Mouse (Mus musculus): ENCODE measurements around the gene Itga9. TPM values are rescaled to one million over a fixed set of nuclear protein-coding genes. Genes with fewer than 3 reads are reported as not detected.

The Itga9 gene
- polyA plus RNA-seq, 1 experiment from 2014 or later: 0.48 TPM

GRCm38 (mm10) chr9:118768596-118768995 lies 162.1 kb downstream of the Itga9 start:
- Histone ChIP-seq H3K4me3 (no peak overlapping the region), H3K9ac (no peak overlapping the region), H3K4me2 (no peak overlapping the region), H3K27me3 (no peaks in the 10 kb centered on the region), H3K9me3 (replicated peaks) (no peaks in the 10 kb centered on the region), H3K27ac (no peak overlapping the region), H3K4me1 (no peaks in the 10 kb centered on the region), H3K36me3 (ENCODE audit: poor library complexity, severe bottlenecking) (no peaks in the 10 kb centered on the region)
- no peak for ATAC-seq
- WGBS: 31% methylated on average over 4 of the region's 4 CpGs

GRCm38 (mm10) chr9:118770366-118770765 lies 163.9 kb downstream of the Itga9 start:
- no peak for ATAC-seq
- 72% methylated on average over 4 of the region's 4 CpGs for whole genome bisulfite sequencing
- no peaks in the 10 kb centered on the region for H3K27me3 ChIP-seq
- no peaks in the 10 kb centered on the region for H3K9me3 ChIP-seq (replicated peaks)
- no peaks in the 10 kb centered on the region for H3K4me1 ChIP-seq
- no peaks in the 10 kb centered on the region for H3K36me3 ChIP-seq (ENCODE audit: poor library complexity, severe bottlenecking)
- H3K9ac ChIP-seq: no peak overlapping the region
- no peak overlapping the region for H3K4me3 ChIP-seq
- H3K27ac ChIP-seq: no peak overlapping the region
- H3K4me2 ChIP-seq: no peak overlapping the region

GRCm38 (mm10) chr9:118774676-118775075 lies 168.2 kb downstream of the Itga9 start:
- no peak overlapping the region for H3K4me2 ChIP-seq
- peaks cover 7% of the 10 kb centered on the region; the same call in 1 of the 2 replicates for H3K4me1 ChIP-seq
- 97% methylated on average over 6 of the region's 6 CpGs for WGBS
- H3K27ac ChIP-seq: no peak overlapping the region
- ATAC-seq: no peak
- no peaks in the 10 kb centered on the region for H3K36me3 ChIP-seq (ENCODE audit: poor library complexity, severe bottlenecking)
- no peaks in the 10 kb centered on the region for H3K27me3 ChIP-seq
- no peak overlapping the region for H3K9ac ChIP-seq
- H3K4me3 ChIP-seq: no peak overlapping the region
- H3K9me3 ChIP-seq (replicated peaks): no peaks in the 10 kb centered on the region

- no peaks in the 10 kb centered on the region for H3K27me3 ChIP-seq
- no peak overlapping the region for H3K4me2 ChIP-seq
- H3K27ac ChIP-seq: no peak overlapping the region
- H3K4me1 ChIP-seq: peaks cover 7% of the 10 kb centered on the region; the same call in 1 of the 2 replicates
- 89% methylated on average over 2 of the region's 2 CpGs for WGBS
- no peak overlapping the region for H3K9ac ChIP-seq
- H3K9me3 ChIP-seq (replicated peaks): no peaks in the 10 kb centered on the region; the same call in 1 of the 2 replicates
- no peak for ATAC-seq
- no peak overlapping the region for H3K4me3 ChIP-seq
- H3K36me3 ChIP-seq (ENCODE audit: poor library complexity, severe bottlenecking): no peaks in the 10 kb centered on the region
Observed at GRCm38 (mm10) chr9:118776880-118777438, 170.5 kb downstream of the Itga9 start.

GRCm38 (mm10) chr9:118778596-118778995 lies 172.1 kb downstream of the Itga9 start:
- Histone ChIP-seq H3K4me1 (peaks cover 7% of the 10 kb centered on the region; the same call in 1 of the 2 replicates), H3K9me3 (replicated peaks) (no peaks in the 10 kb centered on the region; the same call in 1 of the 2 replicates), H3K4me3 (no peak overlapping the region), H3K27ac (no peak overlapping the region), H3K9ac (no peak overlapping the region), H3K27me3 (no peaks in the 10 kb centered on the region), H3K36me3 (ENCODE audit: poor library complexity, severe bottlenecking) (no peaks in the 10 kb centered on the region), H3K4me2 (no peak overlapping the region)
- ATAC-seq: no peak
- WGBS: 69% methylated on average over 2 of the region's 2 CpGs

- Histone ChIP-seq H3K4me2 (no peak overlapping the region), H3K27ac (no peak overlapping the region), H3K9ac (no peak overlapping the region), H3K4me1 (no peaks in the 10 kb centered on the region), H3K4me3 (no peak overlapping the region), H3K27me3 (no peaks in the 10 kb centered on the region), H3K9me3 (replicated peaks) (no peaks in the 10 kb centered on the region; the same call in 1 of the 2 replicates), H3K36me3 (ENCODE audit: poor library complexity, severe bottlenecking) (no peaks in the 10 kb centered on the region)
- 56% methylated on average over 4 of the region's 4 CpGs for WGBS
- ATAC-seq: no peak
Observed at GRCm38 (mm10) chr9:118784621-118785020, 178.1 kb downstream of the Itga9 start.

- Histone ChIP-seq H3K9ac (no peak overlapping the region), H3K4me2 (no peak overlapping the region), H3K36me3 (ENCODE audit: poor library complexity, severe bottlenecking) (no peaks in the 10 kb centered on the region), H3K27me3 (no peaks in the 10 kb centered on the region), H3K4me1 (peaks cover under 1% of the 10 kb centered on the region; the same call in 1 of the 2 replicates), H3K27ac (no peak overlapping the region), H3K4me3 (no peak overlapping the region), H3K9me3 (replicated peaks) (no peaks in the 10 kb centered on the region)
- no peak for ATAC-seq
- WGBS: 81% methylated on average over 6 of the region's 6 CpGs
Observed at GRCm38 (mm10) chr9:118785816-118786215, 179.3 kb downstream of the Itga9 start.

- H3K36me3 ChIP-seq (ENCODE audit: poor library complexity, severe bottlenecking): no peaks in the 10 kb centered on the region
- no peak for ATAC-seq
- no peaks in the 10 kb centered on the region for H3K27me3 ChIP-seq
- H3K9ac ChIP-seq: no peak overlapping the region
- no peaks in the 10 kb centered on the region for H3K9me3 ChIP-seq (replicated peaks)
- no peak overlapping the region for H3K27ac ChIP-seq
- no peak overlapping the region for H3K4me3 ChIP-seq
- H3K4me2 ChIP-seq: no peak overlapping the region
- peaks cover 6% of the 10 kb centered on the region for H3K4me1 ChIP-seq
- 66% methylated on average over 10 of the region's 10 CpGs for WGBS
Observed at GRCm38 (mm10) chr9:118788869-118789281, 182.4 kb downstream of the Itga9 start.

- 56% methylated on average over 3 of the region's 3 CpGs for WGBS
- Histone ChIP-seq H3K4me3 (no peak overlapping the region), H3K36me3 (ENCODE audit: poor library complexity, severe bottlenecking) (no peaks in the 10 kb centered on the region), H3K4me2 (no peak overlapping the region), H3K9me3 (replicated peaks) (no peaks in the 10 kb centered on the region), H3K4me1 (peaks cover 6% of the 10 kb centered on the region), H3K27ac (no peak overlapping the region), H3K9ac (no peak overlapping the region), H3K27me3 (no peaks in the 10 kb centered on the region)
- ATAC-seq: 0 out of 2 replicates have a peak, but pooled peaks have one; percentile 30
Observed at GRCm38 (mm10) chr9:118791231-118791630, 184.7 kb downstream of the Itga9 start.

- no peak overlapping the region for H3K4me2 ChIP-seq
- no peak overlapping the region for H3K27ac ChIP-seq
- WGBS: 85% methylated on average over 15 of the region's 21 CpGs
Observed at GRCm38 (mm10) chr9:118793151-118793785, 186.8 kb downstream of the Itga9 start.

GRCm38 (mm10) chr9:118794668-118795067 lies 188.2 kb downstream of the Itga9 start:
- Histone ChIP-seq H3K27ac (no peak overlapping the region), H3K36me3 (ENCODE audit: poor library complexity, severe bottlenecking) (no peaks in the 10 kb centered on the region), H3K9me3 (replicated peaks) (no peaks in the 10 kb centered on the region), H3K27me3 (no peaks in the 10 kb centered on the region), H3K4me3 (no peak overlapping the region), H3K9ac (no peak overlapping the region), H3K4me1 (peaks cover 11% of the 10 kb centered on the region), H3K4me2 (no peak overlapping the region)
- ATAC-seq: no peak
- WGBS: 70% methylated on average over 2 of the region's 2 CpGs

More at GRCm38 (mm10) chr9:118793151-118793785, 186.8 kb downstream of the Itga9 start:
- no peaks in the 10 kb centered on the region for H3K27me3 ChIP-seq
- H3K4me3 ChIP-seq: no peak overlapping the region
- ATAC-seq: no peak
- no peaks in the 10 kb centered on the region for H3K36me3 ChIP-seq (ENCODE audit: poor library complexity, severe bottlenecking)
- no peaks in the 10 kb centered on the region for H3K9me3 ChIP-seq (replicated peaks)
- H3K9ac ChIP-seq: no peak overlapping the region
- H3K4me1 ChIP-seq: peaks cover 6% of the 10 kb centered on the region

- no peaks in the 10 kb centered on the region for H3K36me3 ChIP-seq (ENCODE audit: poor library complexity, severe bottlenecking)
- no peak overlapping the region for H3K9ac ChIP-seq
- no peak overlapping the region for H3K27ac ChIP-seq
- no peaks in the 10 kb centered on the region for H3K9me3 ChIP-seq (replicated peaks)
- H3K27me3 ChIP-seq: no peaks in the 10 kb centered on the region
- peaks cover 11% of the 10 kb centered on the region for H3K4me1 ChIP-seq
- no peak for ATAC-seq
- 51% methylated on average over 4 of the region's 4 CpGs for WGBS
- no peak overlapping the region for H3K4me2 ChIP-seq
- no peak overlapping the region for H3K4me3 ChIP-seq
Observed at GRCm38 (mm10) chr9:118795304-118795703, 188.8 kb downstream of the Itga9 start.

Data from forebrain, embryonic 13.5 days (tissue).